Mouse (Mus musculus) erythroblast, adult 5-6 weeks (primary cell): ENCODE measurements around the gene Tnpo1. TPM values are rescaled to one million over a fixed set of nuclear protein-coding genes. Genes with fewer than 3 reads are reported as not detected.

Experiments used
- ATAC-seq: replicated peaks from 2 replicates; pipeline ENCODE4 v1.8.0; 2016; ENCODE audit warnings: moderate number of reproducible peaks, mild to moderate bottlenecking, moderate TSS enrichment, inconsistent platforms; ENCODE audit not compliant: poor library complexity, low FRiP score, severe bottlenecking
- total RNA-seq, 2 experiments: library from RNA; stranded (forward) in 1 of 2; stranded (reverse) in 1 of 2; fragments of 150-400 nt in 1 of 2; fragments of 200-764, 138-1000 nt in 1 of 2; gene quantifications; 2 replicates each; pipeline versions ENCODE4 v1.2.3 to v1.2.4; 2015 to 2017; ENCODE audit warnings: low replicate concordance in 2 of 2

Tnpo1 gene
- total RNA-seq, 2 experiments from 2014 or later = 54.3 to 54.4 TPM

GRCm38 (mm10) chr13:98926958-98927242, 716 bp upstream of the Tnpo1 start:
- peak; percentile 3; the same call in 1 of the 2 replicates for ATAC-seq

- peak; percentile 76 for ATAC-seq
Observed at GRCm38 (mm10) chr13:98925486-98926212, 535 bp downstream of the Tnpo1 start.

GRCm38 (mm10) chr13:98924897-98925485, 1.2 kb downstream of the Tnpo1 start:
- peak; percentile 29 for ATAC-seq

- ATAC-seq = no peak
Observed at GRCm38 (mm10) chr13:98922806-98923205, 3.4 kb downstream of the Tnpo1 start.

- ATAC-seq = no peak
Observed at GRCm38 (mm10) chr13:98921276-98921675, 4.9 kb downstream of the Tnpo1 start.

GRCm38 (mm10) chr13:98920300-98920699, 5.9 kb downstream of the Tnpo1 start:
- no peak for ATAC-seq

DNA sequence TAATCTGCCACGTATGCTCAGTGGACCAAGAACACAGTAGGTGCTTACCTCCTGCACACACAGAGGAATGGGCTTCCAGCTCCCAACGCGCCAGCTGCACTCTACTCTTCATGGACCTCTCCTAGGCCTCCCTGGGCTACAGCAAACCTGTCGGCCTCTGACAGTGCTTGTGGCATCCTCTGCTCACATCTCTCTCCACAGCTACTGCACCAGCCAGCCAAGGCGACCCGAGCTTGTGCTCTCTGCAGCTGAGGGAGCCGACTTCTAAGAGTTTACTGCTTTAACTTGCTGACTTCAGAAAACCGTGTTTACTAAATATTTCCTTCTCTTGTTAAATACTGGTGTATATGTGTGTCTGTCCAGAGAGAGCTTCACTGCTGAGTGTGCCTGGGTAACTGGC, 6.5 kb downstream of the Tnpo1 start:
- ATAC-seq = no peak

DNA sequence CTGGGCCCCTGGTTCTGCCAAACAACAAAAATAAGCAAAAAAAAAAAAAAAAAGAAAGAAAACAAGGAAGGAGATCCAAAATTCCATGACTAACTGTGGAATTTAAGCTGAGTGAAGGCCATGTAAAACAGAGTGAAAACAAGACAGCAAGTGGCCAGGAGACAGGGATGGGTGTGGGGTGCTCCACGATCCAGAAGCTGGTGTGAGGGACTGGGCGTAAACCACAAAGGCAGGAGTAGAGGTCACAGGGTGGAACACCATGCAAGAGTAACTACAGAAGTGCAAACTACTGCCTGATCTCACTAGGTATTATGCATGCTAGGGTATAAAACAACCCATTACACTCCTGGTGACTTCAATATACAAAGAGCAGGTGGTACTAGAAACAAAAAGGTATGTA, 8.3 kb downstream of the Tnpo1 start:
- no peak for ATAC-seq

GRCm38 (mm10) chr13:98915591-98915990, 10.6 kb downstream of the Tnpo1 start:
- no peak for ATAC-seq

- ATAC-seq = no peak
Observed at GRCm38 (mm10) chr13:98914844-98915212, 11.4 kb downstream of the Tnpo1 start.

GRCm38 (mm10) chr13:98914010-98914843, 12.0 kb downstream of the Tnpo1 start:
- no peak for ATAC-seq

DNA sequence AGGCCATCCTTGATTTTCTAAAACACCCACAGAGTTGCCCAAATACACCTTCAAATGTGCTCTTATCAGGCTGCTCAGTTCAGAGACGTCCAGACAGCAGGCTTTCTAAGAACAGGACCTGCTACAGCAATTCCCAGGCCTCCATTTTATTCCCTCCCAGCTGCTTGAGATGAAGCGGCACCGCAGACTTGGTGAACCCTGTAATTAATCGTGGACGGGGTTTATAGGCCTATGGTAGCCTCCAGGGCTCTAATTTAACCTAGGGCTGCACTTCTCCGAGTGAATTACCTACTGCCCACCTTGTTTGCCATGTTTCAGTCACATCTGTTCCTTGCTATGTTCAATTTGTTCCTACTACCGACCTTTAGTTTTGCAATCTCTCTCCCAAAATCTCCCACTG, 13.0 kb downstream of the Tnpo1 start:
- ATAC-seq = no peak

DNA sequence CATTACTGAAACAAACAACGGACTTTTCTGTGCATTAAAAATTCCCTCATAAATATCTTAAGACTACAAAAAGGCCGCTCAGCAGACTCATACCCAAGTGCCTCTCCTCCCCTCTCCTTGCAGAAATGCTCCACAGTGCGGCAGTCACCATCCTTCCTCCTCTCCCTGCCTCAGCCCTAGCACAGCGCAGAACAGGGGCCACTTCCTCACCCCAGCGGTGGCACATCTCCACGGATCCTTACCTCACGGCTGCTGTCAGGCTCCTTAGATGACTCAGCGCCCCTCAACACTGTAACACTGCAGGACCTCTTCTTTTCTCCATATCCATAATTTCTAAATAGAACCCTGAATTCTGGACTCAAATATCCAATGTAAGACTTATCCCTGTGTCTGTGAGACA, 13.6 kb downstream of the Tnpo1 start:
- peak; percentile 75 for ATAC-seq

DNA sequence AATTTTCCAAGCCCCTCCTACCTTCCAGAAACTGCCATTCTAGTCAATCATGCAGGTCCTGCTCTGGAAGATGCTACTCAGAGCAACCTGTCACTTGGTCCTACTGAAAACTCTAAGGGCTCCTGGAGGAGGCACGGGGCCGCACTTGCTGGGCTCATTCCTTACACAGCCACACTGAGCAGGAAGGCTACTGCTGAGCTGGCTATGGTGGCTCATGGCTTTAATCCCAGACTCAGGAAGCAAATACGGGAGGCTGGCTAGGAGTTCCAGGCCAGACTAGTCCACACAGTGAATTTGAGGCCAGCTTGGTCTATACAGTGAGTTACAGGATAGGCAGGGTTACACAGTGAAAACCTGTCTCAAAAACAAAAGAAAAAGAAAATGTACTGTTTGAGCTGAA, 15.4 kb downstream of the Tnpo1 start:
- no peak for ATAC-seq

DNA sequence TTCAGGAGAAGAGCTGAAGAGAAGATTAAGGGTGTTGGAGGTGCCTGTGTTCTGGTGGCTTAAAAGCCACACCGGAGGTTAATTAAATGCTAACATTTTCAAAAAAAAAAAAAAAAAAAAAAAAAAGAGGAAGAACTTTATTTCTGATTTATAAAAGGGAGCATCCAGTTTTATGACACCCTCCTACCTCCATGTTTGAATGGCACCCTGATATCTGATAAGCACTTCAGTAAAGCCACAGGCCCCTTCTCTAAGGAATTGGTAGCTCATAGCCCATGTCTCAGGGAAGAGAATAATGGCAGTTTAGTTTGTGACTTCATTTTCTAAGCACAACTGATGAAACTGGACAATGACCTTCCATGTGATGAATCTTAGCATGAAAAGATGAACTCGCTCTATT, 21.6 kb downstream of the Tnpo1 start:
- ATAC-seq = no peak

GRCm38 (mm10) chr13:98902366-98903025, 23.7 kb downstream of the Tnpo1 start:
- ATAC-seq = peak; percentile 45

DNA sequence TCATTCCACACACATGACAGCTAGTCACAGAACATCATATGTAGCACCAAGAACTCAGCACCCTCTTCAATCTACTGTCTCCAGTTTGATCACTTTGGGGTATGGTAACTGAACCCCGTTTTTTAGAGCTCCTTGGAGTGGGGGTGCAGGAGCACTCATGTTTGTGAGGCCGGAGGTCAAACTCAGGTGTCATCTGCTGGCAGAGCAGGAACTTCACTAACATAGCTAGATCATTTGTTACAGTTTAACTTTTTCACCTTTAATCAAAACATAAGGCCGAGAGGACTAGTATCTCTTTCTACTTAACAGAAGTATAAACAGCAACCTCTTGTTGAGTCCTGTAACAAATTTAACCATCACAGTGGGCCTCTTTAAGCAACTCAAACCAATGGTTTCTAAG, 26.6 kb downstream of the Tnpo1 start:
- ATAC-seq = no peak

DNA sequence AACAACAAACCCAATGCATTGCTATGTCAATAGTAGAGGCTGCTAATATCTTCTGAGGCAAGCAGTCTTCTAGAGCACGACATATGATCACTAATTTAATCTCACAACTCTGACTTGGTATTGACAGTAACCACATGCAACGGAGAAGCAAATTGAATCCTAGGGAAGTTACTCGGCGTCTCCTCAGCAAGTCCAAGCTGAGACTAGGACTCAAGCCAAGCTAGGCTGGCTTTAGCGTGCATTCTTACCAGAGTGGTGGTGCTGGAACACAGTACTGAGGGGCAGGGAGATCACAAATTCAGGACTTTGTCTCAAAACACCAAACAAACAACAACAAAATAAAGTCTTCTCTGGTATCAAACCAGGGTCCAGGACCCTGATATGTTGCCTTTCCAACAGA, 28.6 kb downstream of the Tnpo1 start:
- no peak for ATAC-seq

- ATAC-seq = peak; percentile 91
Observed at GRCm38 (mm10) chr13:98896434-98897126, 29.6 kb downstream of the Tnpo1 start.

DNA sequence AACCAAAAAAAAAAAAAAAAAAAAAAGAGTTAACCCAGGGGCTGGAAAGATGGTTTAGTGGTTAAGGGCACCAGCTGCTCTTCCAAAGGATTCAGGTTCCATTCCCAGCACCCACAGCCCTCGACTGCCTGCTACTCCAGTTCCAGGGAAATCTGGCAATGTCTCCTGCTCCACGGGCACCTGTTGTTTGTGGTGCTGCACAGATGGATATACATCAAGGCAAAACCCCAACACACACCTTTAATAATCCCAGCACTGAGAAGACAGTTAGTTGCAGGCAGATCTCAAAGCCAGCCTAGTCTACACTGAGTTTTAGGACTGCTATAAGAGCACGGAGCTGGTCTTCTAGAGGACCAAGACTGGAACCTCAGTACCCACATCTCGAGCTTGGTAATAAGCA, 30.2 kb downstream of the Tnpo1 start:
- ATAC-seq = peak; percentile 16; the same call in 1 of the 2 replicates
